Mouse (Mus musculus): Measurements from ENCODE around the gene Selenoh. TPM values are rescaled to one million over a fixed set of nuclear protein-coding genes. Genes with fewer than 3 reads are reported as not detected.
A peak's percentile ranks its signal among the peaks of the same experiment; 100 is the strongest.

Selenoh gene
- polyA plus RNA-seq, 1 experiment: 13.5 TPM

DNA sequence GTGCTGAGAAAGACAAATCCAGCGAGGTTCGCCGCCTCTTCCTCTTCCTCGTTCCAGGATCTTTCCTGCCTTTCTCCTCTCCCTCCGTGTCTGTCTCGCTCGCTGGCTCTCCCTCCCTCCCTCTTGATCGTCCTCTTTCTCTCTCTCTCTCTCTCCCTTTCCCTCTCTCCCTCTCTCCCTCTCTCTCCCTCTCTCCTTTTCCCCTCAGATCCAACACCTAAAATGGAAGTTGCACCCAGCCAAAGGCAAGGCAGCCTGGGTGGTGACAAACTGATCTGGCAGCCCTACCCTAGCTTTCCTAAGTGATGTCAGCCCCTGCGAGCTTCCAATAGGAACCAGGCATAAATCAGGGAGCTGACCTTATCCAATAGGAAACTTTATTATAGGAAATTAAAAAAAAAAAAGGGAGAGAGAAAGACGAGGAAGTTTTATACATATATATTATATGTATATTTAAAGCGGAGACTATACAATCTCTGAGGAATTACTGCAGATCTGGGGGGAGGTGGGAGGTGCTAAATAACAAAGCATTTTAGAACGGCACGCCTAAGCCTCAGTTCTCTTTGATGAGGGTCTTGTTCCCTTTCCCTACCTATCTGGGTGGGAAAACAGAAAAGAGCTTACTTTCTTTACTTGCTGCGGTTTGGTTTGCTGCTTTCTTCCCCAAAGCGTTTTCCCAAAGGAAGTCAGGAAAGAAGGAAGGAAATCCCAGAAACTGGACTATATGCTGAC, 19.9 kb downstream of the Selenoh start, which contains the start of gene Ctnnd1:
Ctnnd1 (minus strand) TSS at position 302 of the 732 bp plus-strand sequence.
- Histone ChIP-seq H3K4me3 (ENCODE audit: control insufficient read depth, low read depth, low read length) (peak within 1 kb of the TSS; percentile 86), H3K27me3 (ENCODE audit: control insufficient read depth, insufficient read depth, low read length) (no peaks in the 10 kb centered on the region), H3K27ac (ENCODE audit: control insufficient read depth, insufficient read depth, low read depth, low read length) (peak within 1 kb of the TSS; percentile 87), H3K4me1 (ENCODE audit: control insufficient read depth, insufficient read depth, low read length) (peaks cover 6% of the 10 kb centered on the region), H3K36me3 (ENCODE audit: control insufficient read depth, insufficient read depth, low read length) (no peaks in the 10 kb centered on the region)
- peak; percentile 78 for TF ChIP-seq POLR2A (IDR thresholded peaks at IDR 0.05; ENCODE audit: control insufficient read depth, low read depth, low read length)
- no peak for TF ChIP-seq CTCF (IDR thresholded peaks at IDR 0.05; ENCODE audit: control insufficient read depth, insufficient read depth, insufficient replicate concordance, low read depth, low read length)

DNA sequence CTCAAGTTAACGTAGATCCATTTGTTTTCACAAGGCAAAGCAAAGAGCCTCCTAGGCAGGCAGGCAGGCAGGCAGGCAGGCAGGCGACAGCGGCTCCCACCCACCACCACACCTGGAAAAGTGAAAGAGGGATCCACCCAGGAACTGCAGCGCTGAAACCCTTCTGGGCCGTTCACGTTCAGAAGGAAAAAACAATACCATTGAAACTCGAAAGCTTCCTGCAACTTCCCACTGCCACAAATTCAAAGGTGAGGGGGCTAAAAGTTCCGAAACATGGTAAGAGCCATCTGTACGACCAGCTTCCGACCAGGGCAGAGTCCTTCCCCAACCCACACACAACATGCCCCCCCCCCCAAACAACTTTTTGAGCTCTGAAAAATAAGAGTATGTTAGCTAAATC, 20.9 kb downstream of the Selenoh start:
- H3K4me3 ChIP-seq (ENCODE audit: control insufficient read depth, low read depth, low read length): peak overlapping the region; percentile 69
- peaks cover 6% of the 10 kb centered on the region for H3K4me1 ChIP-seq (ENCODE audit: control insufficient read depth, insufficient read depth, low read length)
- no peaks in the 10 kb centered on the region for H3K36me3 ChIP-seq (ENCODE audit: control insufficient read depth, insufficient read depth, low read length)
- peak overlapping the region; percentile 77 for H3K27ac ChIP-seq (ENCODE audit: control insufficient read depth, insufficient read depth, low read depth, low read length)
- TF ChIP-seq CTCF (IDR thresholded peaks at IDR 0.05; ENCODE audit: control insufficient read depth, insufficient read depth, insufficient replicate concordance, low read depth, low read length) (no peak), POLR2A (IDR thresholded peaks at IDR 0.05; ENCODE audit: control insufficient read depth, low read depth, low read length) (no peak)
- no peaks in the 10 kb centered on the region for H3K27me3 ChIP-seq (ENCODE audit: control insufficient read depth, insufficient read depth, low read length)

DNA sequence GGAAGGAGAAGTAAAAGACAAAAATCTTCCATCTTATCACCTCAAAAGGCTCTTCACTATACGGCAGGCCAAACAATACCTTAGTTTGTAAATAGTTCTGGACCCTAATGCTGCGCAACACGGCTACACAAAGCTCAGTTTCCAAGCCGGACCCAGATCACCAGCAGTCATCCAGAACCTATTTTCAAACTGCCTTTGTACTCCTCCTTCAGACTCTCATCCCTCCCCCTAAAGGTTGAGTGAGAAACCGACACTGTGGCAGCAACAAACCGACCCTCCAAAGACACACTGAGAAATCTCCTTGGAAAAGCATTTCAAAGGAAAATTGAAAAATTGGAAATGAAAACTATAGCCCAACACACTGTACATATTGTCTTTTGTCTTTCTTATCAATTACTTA, 22.2 kb downstream of the Selenoh start:
- H3K36me3 ChIP-seq (ENCODE audit: control insufficient read depth, insufficient read depth, low read length): no peaks in the 10 kb centered on the region
- TF ChIP-seq CTCF (IDR thresholded peaks at IDR 0.05; ENCODE audit: control insufficient read depth, insufficient read depth, insufficient replicate concordance, low read depth, low read length): no peak
- no peak for TF ChIP-seq POLR2A (IDR thresholded peaks at IDR 0.05; ENCODE audit: control insufficient read depth, low read depth, low read length)
- H3K4me3 ChIP-seq (ENCODE audit: control insufficient read depth, low read depth, low read length): no peak overlapping the region
- no peak overlapping the region for H3K27ac ChIP-seq (ENCODE audit: control insufficient read depth, insufficient read depth, low read depth, low read length)
- H3K4me1 ChIP-seq (ENCODE audit: control insufficient read depth, insufficient read depth, low read length): peaks cover 8% of the 10 kb centered on the region
- H3K27me3 ChIP-seq (ENCODE audit: control insufficient read depth, insufficient read depth, low read length): no peaks in the 10 kb centered on the region

DNA sequence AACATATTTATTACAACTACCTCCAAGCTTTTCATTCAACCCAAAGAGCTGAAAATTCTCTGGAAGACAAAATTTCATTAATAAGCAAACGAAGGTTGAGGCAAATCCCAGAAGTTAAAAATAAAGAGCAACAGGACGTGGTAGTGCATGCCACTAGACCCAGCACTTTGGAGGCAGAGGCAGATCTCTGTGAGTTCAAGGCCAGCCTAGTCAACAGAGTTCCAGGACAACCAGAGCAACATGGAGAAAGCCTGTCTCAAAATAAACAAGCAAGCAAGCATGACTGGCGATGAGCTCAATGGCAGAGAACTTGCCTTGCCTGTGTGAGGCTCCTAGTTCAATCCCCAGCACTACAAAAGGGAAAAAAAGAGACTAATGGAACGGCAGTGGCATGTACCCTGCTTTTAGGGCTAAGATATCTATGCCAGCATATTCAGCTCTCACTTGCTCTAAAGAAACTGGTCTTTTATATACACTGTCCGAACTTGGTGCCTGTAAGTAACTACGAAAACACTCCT, 23.5 kb downstream of the Selenoh start:
- Histone ChIP-seq H3K36me3 (ENCODE audit: control insufficient read depth, insufficient read depth, low read length) (no peaks in the 10 kb centered on the region), H3K4me3 (ENCODE audit: control insufficient read depth, low read depth, low read length) (no peak overlapping the region), H3K4me1 (ENCODE audit: control insufficient read depth, insufficient read depth, low read length) (peaks cover 8% of the 10 kb centered on the region), H3K27me3 (ENCODE audit: control insufficient read depth, insufficient read depth, low read length) (no peaks in the 10 kb centered on the region), H3K27ac (ENCODE audit: control insufficient read depth, insufficient read depth, low read depth, low read length) (no peak overlapping the region)
- TF ChIP-seq CTCF (IDR thresholded peaks at IDR 0.05; ENCODE audit: control insufficient read depth, insufficient read depth, insufficient replicate concordance, low read depth, low read length): no peak
- no peak for TF ChIP-seq POLR2A (IDR thresholded peaks at IDR 0.05; ENCODE audit: control insufficient read depth, low read depth, low read length)

DNA sequence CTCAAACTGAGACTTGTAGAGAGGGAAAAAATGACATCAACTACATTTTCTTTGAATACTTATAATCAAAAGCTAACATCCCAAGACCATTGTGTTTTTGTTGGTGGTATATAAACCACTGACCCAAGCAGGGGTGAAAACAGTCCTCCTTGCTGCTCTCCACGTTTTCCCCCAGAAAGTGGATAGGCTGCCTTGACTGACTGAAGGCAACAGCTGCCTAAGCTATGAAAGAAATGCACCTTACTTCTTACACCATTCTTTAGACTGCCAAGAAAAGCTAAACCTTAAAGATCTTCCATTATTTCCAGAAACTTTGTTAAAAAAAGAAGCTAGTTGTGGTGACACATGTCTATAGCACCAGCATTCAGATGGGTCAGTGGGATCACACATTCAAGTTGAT, 24.4 kb downstream of the Selenoh start:
- H3K36me3 ChIP-seq (ENCODE audit: control insufficient read depth, insufficient read depth, low read length): no peaks in the 10 kb centered on the region; the same call in 1 of the 2 replicates
- no peak overlapping the region for H3K4me3 ChIP-seq (ENCODE audit: control insufficient read depth, low read depth, low read length)
- H3K4me1 ChIP-seq (ENCODE audit: control insufficient read depth, insufficient read depth, low read length): peaks cover 8% of the 10 kb centered on the region
- no peaks in the 10 kb centered on the region for H3K27me3 ChIP-seq (ENCODE audit: control insufficient read depth, insufficient read depth, low read length)
- TF ChIP-seq POLR2A (IDR thresholded peaks at IDR 0.05; ENCODE audit: control insufficient read depth, low read depth, low read length) (no peak), CTCF (IDR thresholded peaks at IDR 0.05; ENCODE audit: control insufficient read depth, insufficient read depth, insufficient replicate concordance, low read depth, low read length) (no peak)
- no peak overlapping the region for H3K27ac ChIP-seq (ENCODE audit: control insufficient read depth, insufficient read depth, low read depth, low read length)

DNA sequence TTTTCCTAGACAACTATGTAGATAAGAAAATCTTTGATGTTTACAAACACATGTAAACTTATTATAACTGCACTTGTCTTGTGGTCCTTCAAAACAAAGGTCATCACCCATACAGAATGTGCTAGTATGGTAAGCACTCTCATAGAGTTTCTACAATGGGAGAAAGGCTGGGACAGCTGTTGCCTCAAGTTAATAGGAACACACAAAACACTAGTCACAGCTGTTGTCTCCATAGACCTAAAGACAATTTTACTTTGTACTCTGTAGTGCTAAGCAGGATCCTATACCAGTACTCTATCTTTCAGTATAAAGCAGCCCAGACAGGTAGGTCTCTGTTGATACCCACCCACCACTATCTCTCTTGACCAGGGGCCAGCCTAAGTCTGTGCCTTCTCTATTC, 29.7 kb downstream of the Selenoh start:
- no peaks in the 10 kb centered on the region; the same call in 1 of the 2 replicates for H3K36me3 ChIP-seq (ENCODE audit: control insufficient read depth, insufficient read depth, low read length)
- H3K4me3 ChIP-seq (ENCODE audit: control insufficient read depth, low read depth, low read length): no peak overlapping the region
- H3K4me1 ChIP-seq (ENCODE audit: control insufficient read depth, insufficient read depth, low read length): peaks cover 4% of the 10 kb centered on the region
- TF ChIP-seq POLR2A (IDR thresholded peaks at IDR 0.05; ENCODE audit: control insufficient read depth, low read depth, low read length): no peak
- no peak for TF ChIP-seq CTCF (IDR thresholded peaks at IDR 0.05; ENCODE audit: control insufficient read depth, insufficient read depth, insufficient replicate concordance, low read depth, low read length)
- H3K27ac ChIP-seq (ENCODE audit: control insufficient read depth, insufficient read depth, low read depth, low read length): no peak overlapping the region
- H3K27me3 ChIP-seq (ENCODE audit: control insufficient read depth, insufficient read depth, low read length): no peaks in the 10 kb centered on the region

DNA sequence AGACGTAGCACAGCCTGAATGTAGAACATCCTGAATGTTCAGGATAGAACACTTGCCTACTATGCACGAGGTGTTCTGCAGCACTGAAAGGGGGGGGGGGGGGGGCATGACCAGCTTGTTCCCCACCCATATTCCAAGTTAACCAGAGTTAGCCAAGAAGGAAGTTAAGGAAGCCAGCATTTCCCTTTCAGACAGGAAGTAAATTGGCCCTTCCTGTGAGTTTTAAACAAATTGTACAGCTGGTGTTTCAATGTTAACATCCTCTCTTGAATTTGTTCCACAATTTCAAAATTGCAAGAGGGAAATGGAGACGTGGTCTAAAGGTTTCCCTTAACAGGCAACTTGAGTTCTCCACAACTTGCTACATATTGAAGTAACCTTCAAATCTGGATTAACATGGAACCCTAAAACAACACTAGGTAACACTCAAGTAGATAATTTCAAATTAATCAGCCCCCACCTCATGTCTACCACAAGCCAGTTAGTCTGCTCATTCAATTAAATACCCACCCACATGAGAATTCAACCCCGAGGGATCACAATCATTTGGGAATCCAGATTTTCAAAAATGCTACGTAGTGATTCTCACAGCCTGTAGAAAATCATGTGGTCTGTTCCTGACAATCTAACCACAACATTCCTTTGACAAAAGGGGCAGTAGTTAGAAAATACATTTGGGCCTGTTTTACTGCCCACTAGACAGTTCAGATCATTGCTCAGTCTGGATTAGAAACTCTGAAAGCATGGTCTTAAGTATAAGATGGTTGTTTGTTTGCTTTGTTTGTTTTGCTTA, 31.9 kb downstream of the Selenoh start:
- no peak for TF ChIP-seq POLR2A (IDR thresholded peaks at IDR 0.05; ENCODE audit: control insufficient read depth, low read depth, low read length)
- no peak for TF ChIP-seq CTCF (IDR thresholded peaks at IDR 0.05; ENCODE audit: control insufficient read depth, insufficient read depth, insufficient replicate concordance, low read depth, low read length)
- no peak overlapping the region for H3K4me3 ChIP-seq (ENCODE audit: control insufficient read depth, low read depth, low read length)
- H3K4me1 ChIP-seq (ENCODE audit: control insufficient read depth, insufficient read depth, low read length): peaks cover 2% of the 10 kb centered on the region; the same call in 1 of the 2 replicates
- H3K36me3 ChIP-seq (ENCODE audit: control insufficient read depth, insufficient read depth, low read length): no peaks in the 10 kb centered on the region; the same call in 1 of the 2 replicates
- H3K27me3 ChIP-seq (ENCODE audit: control insufficient read depth, insufficient read depth, low read length): no peaks in the 10 kb centered on the region
- H3K27ac ChIP-seq (ENCODE audit: control insufficient read depth, insufficient read depth, low read depth, low read length): no peak overlapping the region
